Mouse (Mus musculus) erythroblast, embryonic 14.5 days (primary cell): ENCODE data around the gene Il1rl2.

ENCODE experiments used
- GATA1 ChIP-seq: IDR thresholded peaks from 2 replicates; pipeline ENCODE4 v1.6.1; 2012; ENCODE audit warnings: low read length, inconsistent platforms, mixed read lengths
- TAL1 ChIP-seq: IDR thresholded peaks from 3 replicates; pipeline ENCODE4 v1.6.1; 2012; ENCODE audit warnings: low read length, inconsistent platforms, mixed read lengths

- no peak for TF ChIP-seq GATA1
- no peak for TF ChIP-seq TAL1
Measured at GRCm38 (mm10) chr1:40414276-40414675, 89.9 kb downstream of the Il1rl2 start.
